In the genomic region with DNA sequence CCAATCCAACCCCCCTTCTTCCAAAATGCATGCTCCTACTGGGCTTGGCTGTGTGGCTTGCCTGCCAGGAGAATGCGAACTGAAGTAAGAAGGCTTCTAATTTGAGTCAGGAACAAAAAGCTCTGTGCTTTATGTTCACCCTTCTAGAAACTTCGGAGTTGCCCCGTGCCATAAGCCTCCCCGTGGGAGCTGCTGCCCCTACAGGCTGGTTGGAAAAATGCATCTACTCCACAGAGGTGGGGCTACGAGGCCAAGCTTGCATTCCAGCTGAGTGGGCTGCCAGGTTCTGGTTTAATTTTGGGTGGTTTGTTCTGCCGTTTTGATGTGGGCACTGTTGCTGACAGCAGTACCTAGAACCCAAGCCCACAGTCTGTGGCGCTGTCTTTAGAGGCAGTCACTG, we compare ENCODE assay signal across 8 mouse cellular contexts. TPM values are rescaled to one million over a fixed set of nuclear protein-coding genes. Genes with fewer than 3 reads are reported as not detected.
DNase-seq lines count a peak whose midpoint lies in the region; ATAC-seq and TF ChIP-seq lines count a peak whose summit lies in the region.
"Had no signal": no experiment of that assay in that cellular context is flagged by ENCODE, and none has a peak within 500 bp of the region (broad histone marks: within the 10 kb centered on the region; RNA-seq: fewer than 3 reads in every experiment).

No protein-coding gene starts in this region.

- peaks cover 5% of the 10 kb centered on the region; the same call in 1 of the 2 replicates for H3K4me1 ChIP-seq in E14TG2a.4 (replicated peaks; ENCODE audit: low read depth, low read length)

- CTCF ChIA-PET in Patski (lab: Charles Lee), result interaction anchor here (0.7 to 2.1 kb wide), 6 partner anchors 8 to 75 kb away, joined by 3 to 6 read pairs (median 3); no protein-coding TSS in a partner anchor

- no peak for ATAC-seq in Patski

- TF ChIP-seq CTCF in E14TG2a.4 (conservative IDR thresholded peaks at IDR 0.05; ENCODE audit: low read length) (peak; percentile 73), Patski (IDR thresholded peaks at IDR 0.05) (peak; percentile 61)

- H3K4me3 ChIP-seq in E14TG2a.4 (replicated peaks; ENCODE audit: low read length), result no peak overlapping the region
- H3K4me3 ChIP-seq: erythroblast, embryonic 14.5 days had no signal

- peaks cover 40% of the 10 kb centered on the region for H3K27me3 ChIP-seq in E14TG2a.4 (ENCODE audit: insufficient read depth, low read length)
- no peaks in the 10 kb centered on the region for H3K27me3 ChIP-seq in Patski

- H3K9me3 ChIP-seq in E14TG2a.4 (ENCODE audit: low read length), result no peaks in the 10 kb centered on the region

- peak; percentile 26 to 56 for DNase-seq in layer of hippocampus, postnatal 25 days (ENCODE audit: extremely low spot score in 1 of 2, low spot score in 1 of 2)
- DNase-seq in layer of hippocampus, adult 9-10 months (ENCODE audit: low spot score), result no peak
- no peak for DNase-seq in Patski (ENCODE audit: low read depth, low spot score)
- peak; percentile 27 to 35 for DNase-seq in frontal cortex, postnatal 36 days (ENCODE audit: low spot score in 2 of 2)
- peak; percentile 51 for DNase-seq in lung, postnatal 14 days
- peak; percentile 70 for DNase-seq in thymus, postnatal 25 days

- H3K36me3 ChIP-seq in E14TG2a.4 (ENCODE audit: insufficient read depth, low read length), result no peaks in the 10 kb centered on the region

- in situ Hi-C loops in Patski (cut with MboI; ENCODE audit: low pct_unique_long_range_greater_than_20kb), result no loop called here

- POLR2A ChIA-PET in Patski (lab: Charles Lee), result no interaction called here

RNA-seq across cellular contexts. Expression of gene Adamts2, which starts 14.9 kb away (rescaled TPM):
- 10 to 100 TPM in 1 of 2 experiments, 1 to 10 TPM in 1; 9.0 to 13.5 TPM for total RNA-seq in layer of hippocampus, postnatal 25 days (2021)
- 1.7 TPM for polyA plus RNA-seq in Patski (2021)
- polyA plus RNA-seq: erythroblast, embryonic 14.5 days had no signal

Comparison
In these comparisons a context has a peak if more than half of its experiments do, and no peak if none do; other contexts are left out.
1. DNase-seq: peak in layer of hippocampus, postnatal 25 days (2 of 2), frontal cortex, postnatal 36 days (2 of 2), lung, postnatal 14 days (single experiment) and thymus, postnatal 25 days (single experiment); none in layer of hippocampus, adult 9-10 months (single experiment) and Patski (single experiment).